Mouse (Mus musculus) erythroblast, embryonic 14.5 days (primary cell): ENCODE results near the gene Prlr. TPM values are rescaled to one million over a fixed set of nuclear protein-coding genes. Genes with fewer than 3 reads are reported as not detected.

ENCODE experiments used
- H3K27me3 ChIP-seq: 2 replicates; pipeline ENCODE4 v1.6.1; 2012; ENCODE audit warnings: inconsistent platforms; ENCODE audit not compliant: control insufficient read depth
- H3K36me3 ChIP-seq: 2 replicates; pipeline ENCODE4 v1.6.1; 2012; ENCODE audit warnings: mild to moderate bottlenecking, inconsistent platforms; ENCODE audit not compliant: control insufficient read depth
- H3K4me1 ChIP-seq: 2 replicates; pipeline ENCODE4 v1.6.1; 2012; ENCODE audit warnings: inconsistent platforms; ENCODE audit not compliant: control insufficient read depth
- H3K4me3 ChIP-seq: replicated peaks from 2 replicates; pipeline ENCODE3; 2012; ENCODE audit warnings: moderate library complexity, mild to moderate bottlenecking, inconsistent platforms
- H3K9me3 ChIP-seq: 2 replicates; pipeline ENCODE4 v1.6.1; 2012; ENCODE audit warnings: low read length, inconsistent platforms, mixed read lengths; ENCODE audit not compliant: control insufficient read depth
- GATA1 ChIP-seq: IDR thresholded peaks from 2 replicates; pipeline ENCODE4 v1.6.1; 2012; ENCODE audit warnings: low read length, inconsistent platforms, mixed read lengths
- TAL1 ChIP-seq: IDR thresholded peaks from 3 replicates; pipeline ENCODE4 v1.6.1; 2012; ENCODE audit warnings: low read length, inconsistent platforms, mixed read lengths
- polyA plus RNA-seq: library from polyadenylated mRNA; stranded (reverse); fragments of >175 nt; gene quantifications from 2 replicates; pipeline ENCODE4 v1.2.3, GENCODE M21; 2012

Prlr gene
- polyA plus RNA-seq, 1 experiment: not detected

DNA sequence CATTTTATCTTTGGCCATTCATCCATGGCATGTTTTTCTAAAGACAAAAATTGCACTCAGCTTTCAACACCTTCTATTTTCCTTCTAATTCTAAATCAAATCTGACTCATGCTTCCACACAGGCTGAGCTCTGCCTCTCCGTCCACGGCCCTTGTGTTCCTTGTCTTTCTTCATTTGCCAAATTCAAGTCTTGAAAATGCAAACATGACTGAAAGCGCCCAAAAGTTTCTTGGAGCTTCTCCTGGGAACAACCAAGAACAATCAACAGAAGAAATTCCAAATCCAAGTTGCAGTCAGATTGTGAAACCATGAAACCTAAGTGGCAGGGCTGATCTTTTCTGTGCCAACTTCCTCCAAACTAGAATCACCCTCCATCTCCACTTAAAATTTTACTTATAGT lies 161.6 kb downstream of the Prlr start:
- no peak overlapping the region for H3K4me3 ChIP-seq
- no peaks in the 10 kb centered on the region for H3K36me3 ChIP-seq
- TF ChIP-seq GATA1: no peak
- TF ChIP-seq TAL1: no peak
- H3K4me1 ChIP-seq: no peaks in the 10 kb centered on the region
- no peaks in the 10 kb centered on the region for H3K9me3 ChIP-seq
- no peaks in the 10 kb centered on the region for H3K27me3 ChIP-seq

DNA sequence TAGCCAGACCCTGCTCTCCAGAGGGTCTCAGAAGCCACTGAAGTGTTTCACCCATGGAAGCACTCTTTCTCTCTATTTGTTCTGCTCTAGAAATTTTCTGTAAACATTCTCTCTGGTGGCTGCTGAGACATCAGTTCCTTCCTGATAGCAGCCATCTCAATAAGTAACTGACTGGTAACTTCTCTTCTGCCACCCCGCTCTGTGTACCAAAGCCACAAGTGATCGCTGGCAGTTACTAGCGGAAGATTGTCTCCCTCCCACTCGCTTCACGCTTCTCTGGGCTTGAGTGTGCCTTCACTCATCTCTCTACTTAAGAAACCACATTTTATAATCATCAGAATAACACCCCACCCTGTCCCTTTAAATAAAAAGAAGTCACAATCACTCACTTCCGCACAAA lies 170.0 kb downstream of the Prlr start:
- no peaks in the 10 kb centered on the region for H3K27me3 ChIP-seq
- no peaks in the 10 kb centered on the region for H3K4me1 ChIP-seq
- H3K4me3 ChIP-seq: no peak overlapping the region
- H3K36me3 ChIP-seq: no peaks in the 10 kb centered on the region
- peaks cover 4% of the 10 kb centered on the region for H3K9me3 ChIP-seq
- TF ChIP-seq TAL1 (no peak), GATA1 (no peak)

DNA sequence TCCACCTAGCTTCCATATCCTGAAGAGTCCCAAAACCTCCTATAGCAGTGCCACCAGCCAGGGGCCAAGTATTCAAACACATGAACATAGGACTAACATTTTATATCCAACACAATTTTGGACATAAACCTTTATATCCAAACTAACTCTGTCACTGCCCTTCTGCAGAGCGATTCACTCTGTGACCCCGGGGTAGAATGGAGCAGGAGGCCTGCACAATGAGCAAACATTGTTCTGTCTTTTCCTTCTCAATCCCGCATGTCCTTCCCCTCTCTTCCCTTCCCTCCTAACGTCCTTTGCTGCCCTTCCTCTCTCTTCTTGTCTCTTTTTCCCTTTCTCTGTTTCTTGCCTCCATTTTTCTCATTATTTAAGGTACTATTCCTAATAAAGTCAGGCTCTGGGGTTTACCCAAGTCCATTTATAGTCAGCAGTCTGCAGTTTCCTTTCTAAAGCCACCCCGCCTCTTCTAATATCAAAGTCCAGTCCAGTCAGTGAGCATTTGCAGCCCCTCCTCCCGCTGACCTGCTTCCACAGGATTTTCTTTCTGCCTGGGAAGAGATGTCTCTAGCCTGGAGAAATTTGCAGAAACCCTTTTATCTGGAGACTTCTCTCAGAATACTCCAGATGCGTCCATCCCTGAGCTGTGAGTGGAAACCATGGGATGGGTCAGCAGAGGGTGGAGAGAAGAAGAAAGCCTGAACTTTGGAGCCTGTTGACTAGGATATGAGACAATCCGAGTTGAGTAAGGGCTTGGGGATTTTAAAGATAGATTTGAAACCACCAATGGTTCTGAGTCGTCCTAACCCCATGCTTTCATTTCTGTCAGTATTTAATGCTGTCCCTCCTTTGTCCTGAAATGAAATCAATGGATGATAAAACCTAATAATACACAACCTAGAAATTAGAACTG lies 181.3 kb downstream of the Prlr start, which contains the start of gene Agxt2:
Gene Agxt2, plus strand, starts transcription at position 494 of the 910 bp plus-strand sequence.
- no peaks in the 10 kb centered on the region for H3K27me3 ChIP-seq
- H3K4me1 ChIP-seq: no peaks in the 10 kb centered on the region
- H3K9me3 ChIP-seq: no peaks in the 10 kb centered on the region
- H3K4me3 ChIP-seq: no peak within 1 kb of the TSS
- H3K36me3 ChIP-seq: no peaks in the 10 kb centered on the region
- TF ChIP-seq TAL1: no peak
- no peak for TF ChIP-seq GATA1

DNA sequence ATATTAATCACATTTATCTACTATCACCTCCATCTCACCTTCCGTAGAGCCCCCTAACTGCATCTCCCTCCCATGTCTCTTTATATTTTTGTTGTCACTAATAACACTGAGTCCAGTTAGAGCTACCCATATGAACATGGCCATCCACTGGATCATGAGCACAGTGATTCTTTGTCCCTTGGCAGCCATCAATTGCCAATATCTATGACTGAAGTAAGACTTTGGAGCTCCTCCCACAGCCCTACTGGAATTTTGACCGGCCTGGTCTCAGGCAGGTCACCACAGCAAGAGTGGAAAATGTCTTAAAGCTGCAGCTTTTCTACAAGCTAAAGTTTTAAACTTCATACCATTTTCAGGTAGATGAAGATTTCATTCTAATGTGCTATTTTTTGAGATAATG lies 189.3 kb downstream of the Prlr start:
- no peaks in the 10 kb centered on the region for H3K4me1 ChIP-seq
- TF ChIP-seq GATA1: no peak
- TF ChIP-seq TAL1: no peak

DNA sequence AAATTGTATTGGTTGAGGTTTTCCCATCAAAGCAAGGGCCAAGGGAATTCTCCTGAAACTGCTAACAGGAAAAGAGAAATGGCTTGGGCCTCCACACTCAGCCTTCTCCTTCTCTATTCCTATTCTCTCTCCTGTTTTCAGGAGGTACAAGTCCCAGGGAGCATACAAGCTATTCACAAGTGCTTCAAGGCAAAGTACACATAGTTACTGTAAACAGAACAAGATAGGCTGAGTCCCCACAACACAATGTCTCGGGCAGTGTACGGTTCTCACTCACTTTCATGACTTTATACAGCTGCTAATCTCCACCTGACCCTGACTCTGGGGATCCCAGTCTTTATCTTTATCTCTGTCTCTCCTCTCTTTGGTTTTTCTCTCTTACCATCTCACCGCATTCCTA lies 198.4 kb downstream of the Prlr start:
- Histone ChIP-seq H3K4me1 (no peaks in the 10 kb centered on the region), H3K4me3 (no peak overlapping the region), H3K36me3 (no peaks in the 10 kb centered on the region), H3K27me3 (no peaks in the 10 kb centered on the region), H3K9me3 (no peaks in the 10 kb centered on the region)
- TF ChIP-seq TAL1 (no peak), GATA1 (no peak)

More for the DNA sequence above, 189.3 kb downstream of the Prlr start:
- Histone ChIP-seq H3K27me3 (no peaks in the 10 kb centered on the region), H3K9me3 (peaks cover 5% of the 10 kb centered on the region), H3K36me3 (peaks cover 4% of the 10 kb centered on the region; the same call in 1 of the 2 replicates), H3K4me3 (no peak overlapping the region)

DNA sequence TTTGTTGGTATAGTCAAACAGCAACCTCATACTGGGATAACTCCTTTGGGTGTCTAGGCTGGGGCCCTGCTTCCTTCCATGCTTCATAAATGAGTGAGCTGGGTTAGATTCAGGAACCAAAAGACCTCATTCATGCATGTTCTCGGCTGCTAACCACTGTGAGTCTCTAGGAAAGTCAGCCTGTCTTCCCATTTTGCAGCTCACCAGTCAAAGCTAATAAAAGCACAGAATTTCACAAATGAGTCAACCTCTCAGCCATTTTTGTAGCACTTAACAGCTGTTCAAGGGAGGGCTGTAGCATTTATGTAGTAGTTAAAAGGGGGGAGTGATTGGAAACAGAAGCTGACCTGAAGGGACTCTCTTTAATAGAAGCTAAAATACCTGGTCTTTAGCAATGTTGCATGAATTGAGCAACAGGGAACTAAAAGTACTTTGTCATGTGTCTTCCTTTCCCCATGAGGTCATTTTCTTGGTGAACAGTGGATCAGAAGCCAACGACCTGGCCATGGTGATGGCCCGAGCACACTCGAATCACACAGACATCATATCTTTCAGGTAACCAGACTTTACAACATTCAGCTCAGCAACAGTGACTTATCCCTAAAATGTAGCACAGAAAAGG lies 201.4 kb downstream of the Prlr start:
- Histone ChIP-seq H3K4me1 (no peaks in the 10 kb centered on the region), H3K36me3 (no peaks in the 10 kb centered on the region), H3K9me3 (no peaks in the 10 kb centered on the region), H3K4me3 (no peak overlapping the region), H3K27me3 (no peaks in the 10 kb centered on the region)
- no peak for TF ChIP-seq TAL1
- TF ChIP-seq GATA1: no peak

DNA sequence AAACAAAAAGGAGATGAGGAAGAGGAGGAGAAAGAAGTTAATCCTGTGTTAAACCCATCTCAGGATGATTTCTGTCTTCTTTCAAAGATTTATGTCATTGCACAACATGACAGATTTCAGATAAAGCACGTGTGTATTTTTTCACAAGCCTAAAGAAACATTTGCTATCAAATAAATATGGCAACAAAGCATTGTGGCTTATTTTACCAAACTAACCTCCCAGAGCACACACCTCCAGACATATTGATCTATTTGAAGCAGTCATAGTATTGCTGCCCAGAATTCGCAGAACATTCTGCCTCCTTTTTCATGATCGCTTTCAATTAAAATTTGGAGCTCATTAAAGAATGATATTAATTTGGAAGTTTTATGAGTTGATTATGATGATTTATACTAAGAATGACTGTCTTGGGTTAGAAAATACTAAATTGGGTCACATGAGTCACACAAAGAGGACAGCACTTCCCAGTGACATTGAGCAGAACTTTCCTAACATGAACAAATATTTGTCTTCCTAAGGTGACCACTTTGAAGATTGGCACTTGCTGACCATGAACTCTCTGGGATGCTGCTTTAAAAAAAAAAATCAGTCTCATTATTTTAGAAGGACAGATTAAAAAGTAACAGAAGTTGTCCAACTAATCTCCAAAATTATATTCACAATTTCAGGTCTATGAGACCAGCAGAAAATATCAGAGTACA lies 202.9 kb downstream of the Prlr start:
- Histone ChIP-seq H3K9me3 (no peaks in the 10 kb centered on the region), H3K4me3 (no peak overlapping the region), H3K27me3 (no peaks in the 10 kb centered on the region), H3K36me3 (no peaks in the 10 kb centered on the region), H3K4me1 (no peaks in the 10 kb centered on the region)
- TF ChIP-seq GATA1: no peak
- TF ChIP-seq TAL1: no peak

DNA sequence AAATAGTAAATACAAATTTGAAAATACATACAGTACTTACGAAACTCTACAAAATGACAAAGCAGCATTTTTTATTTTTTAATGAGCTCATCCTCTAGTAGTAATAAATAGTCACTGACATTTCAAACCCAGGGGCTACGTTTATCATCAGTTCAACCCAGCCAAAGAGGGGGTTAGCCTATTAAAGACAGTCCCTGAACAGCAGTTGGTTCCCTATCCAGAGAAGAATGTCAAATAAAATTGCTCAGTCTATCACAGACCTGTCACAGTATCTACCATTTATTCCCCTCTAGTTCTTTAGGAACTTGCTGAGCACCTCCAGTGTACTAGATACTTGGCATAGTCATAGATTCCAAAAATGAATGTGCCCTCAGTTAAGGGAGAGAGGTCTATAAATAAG lies 210.2 kb downstream of the Prlr start:
- no peaks in the 10 kb centered on the region; the same call in 1 of the 2 replicates for H3K36me3 ChIP-seq
- no peaks in the 10 kb centered on the region for H3K9me3 ChIP-seq
- TF ChIP-seq TAL1 (no peak), GATA1 (no peak)
- no peak overlapping the region for H3K4me3 ChIP-seq
- no peaks in the 10 kb centered on the region for H3K27me3 ChIP-seq
- no peaks in the 10 kb centered on the region for H3K4me1 ChIP-seq

Other genes with a start within 250 kb of the Prlr start
- gene Gm21973, start 148.1 kb downstream of the Prlr start, polyA plus RNA-seq: not detected in 2 replicates
- gene Agxt2, start 181.3 kb downstream of the Prlr start, polyA plus RNA-seq: not detected in 2 replicates